Mouse (Mus musculus) liver, postnatal 0 days (tissue): ENCODE measurements around the gene Fkbp10. TPM values are rescaled to one million over a fixed set of nuclear protein-coding genes. Genes with fewer than 3 reads are reported as not detected.

Source experiments
- ATAC-seq: fragments of 200-750 bp; cut with Nextera tagmentation; 2 replicates; pipeline ENCODE4 v1.8.0; 2017; ENCODE audit warnings: mild to moderate bottlenecking, moderate library complexity
- DNase-seq: peaks from one replicate; pipeline ENCODE4 v3.0.0-alpha.2; 2016
- H3K27ac ChIP-seq: fragments of 300-500 bp; sonication (generic); 2 replicates; pipeline ENCODE4 v1.5.1; 2014; ENCODE audit warnings: antibody characterized with exemption, moderate library complexity, mild to moderate bottlenecking, low read depth
- H3K27me3 ChIP-seq: fragments of 300-500 bp; sonication (generic); 2 replicates; pipeline ENCODE4 v1.6.1; 2014; ENCODE audit warnings: low read length, control low read depth, mixed read lengths; ENCODE audit not compliant: insufficient read depth
- H3K36me3 ChIP-seq: fragments of 300-500 bp; sonication (generic); replicated peaks from 2 replicates; pipeline ENCODE4 v1.6.1; 2014; ENCODE audit warnings: mild to moderate bottlenecking, control low read depth, low read length, moderate library complexity, mixed read lengths; ENCODE audit not compliant: insufficient read depth
- H3K4me1 ChIP-seq: fragments of 300-500 bp; sonication (generic); 2 replicates; pipeline ENCODE4 v1.6.1; 2014; ENCODE audit warnings: antibody characterized with exemption, mild to moderate bottlenecking, control low read depth; ENCODE audit not compliant: insufficient read depth
- H3K4me2 ChIP-seq: fragments of 300-500 bp; sonication (generic); 2 replicates; pipeline ENCODE4 v1.6.1; 2014; ENCODE audit warnings: low read depth, mild to moderate bottlenecking, low read length, moderate library complexity, mixed read lengths
- H3K4me3 ChIP-seq: fragments of 300-500 bp; sonication (generic); 2 replicates; pipeline ENCODE4 v1.5.1; 2014; ENCODE audit warnings: low read depth, low read length
- H3K9ac ChIP-seq: fragments of 300-500 bp; sonication (generic); replicated peaks from 2 replicates; pipeline ENCODE4 v1.6.1; 2014; ENCODE audit warnings: mild to moderate bottlenecking, moderate library complexity
- H3K9me3 ChIP-seq: fragments of 300-500 bp; sonication (generic); 2 replicates; pipeline ENCODE4 v1.6.1; 2016; ENCODE audit warnings: mild to moderate bottlenecking, control low read depth, low read length, mixed read lengths
- CTCF ChIP-seq: sonication (generic); IDR thresholded peaks from 2 replicates; pipeline ENCODE4 v1.5.1; 2016; ENCODE audit warnings: antibody characterized with exemption, low read depth
- EP300 ChIP-seq: IDR thresholded peaks from 2 replicates; pipeline ENCODE4 v1.6.1; 2016; ENCODE audit warnings: antibody characterized with exemption, low read depth, mild to moderate bottlenecking
- WGBS: fragments of 180-500 bp; shearing (Covaris S2); extraction: QIAGEN DNeasy Blood & Tissue Kit; methylation state at CpG from one replicate; pipeline ENCODE4 v1.1.7; 2014; ENCODE audit not compliant: insufficient replicate concordance; 5-methylcytosine and 5-hydroxymethylcytosine counted together
- polyA plus RNA-seq: library from polyadenylated mRNA; unstranded; fragments of >200 nt; fragmentation: Nextera tagmentation; extraction: Ambion mirVana; gene quantifications from 2 replicates; pipeline ENCODE4 v1.2.1, GENCODE M21; 2015

Gene Fkbp10
- polyA plus RNA-seq, 1 experiment from 2014 or later = 9.0 TPM

DNA sequence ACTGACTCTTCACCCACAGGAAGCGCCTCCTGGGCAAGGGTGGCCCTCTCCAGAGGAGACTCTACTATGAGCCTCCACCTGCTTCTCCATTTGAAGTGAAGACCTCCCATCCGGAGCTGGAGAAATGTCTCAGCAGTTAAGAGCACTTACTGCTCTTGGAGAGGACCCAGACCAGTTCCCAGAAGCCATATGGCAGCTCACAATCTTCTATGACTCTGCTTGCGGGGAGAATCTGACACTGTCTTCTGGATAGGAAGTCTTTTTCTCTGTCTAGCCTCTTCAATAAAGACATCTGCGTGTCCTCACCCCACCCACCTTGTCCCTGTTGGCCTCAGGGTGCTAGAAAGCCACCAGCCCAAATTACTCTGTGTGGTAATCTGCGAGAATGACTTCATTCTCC, 22.5 kb upstream of the Fkbp10 start:
- Histone ChIP-seq H3K9me3 (no peaks in the 10 kb centered on the region), H3K27ac (no peak overlapping the region), H3K9ac (no peak overlapping the region), H3K36me3 (no peaks in the 10 kb centered on the region), H3K27me3 (no peaks in the 10 kb centered on the region), H3K4me1 (peaks cover 65% of the 10 kb centered on the region), H3K4me3 (no peak overlapping the region), H3K4me2 (no peak overlapping the region)
- ATAC-seq (no peak), DNase-seq (no peak)
- TF ChIP-seq CTCF (no peak), EP300 (no peak)
- WGBS = 70% methylated on average over 5 of the region's 5 CpGs

- H3K27me3 ChIP-seq = no peaks in the 10 kb centered on the region
- DNase-seq (no peak), ATAC-seq (no peak)
- H3K9ac ChIP-seq = no peak overlapping the region
- WGBS = 43% methylated on average over 7 of the region's 7 CpGs
- no peaks in the 10 kb centered on the region for H3K36me3 ChIP-seq
- TF ChIP-seq CTCF (no peak), EP300 (no peak)
- H3K27ac ChIP-seq = no peak overlapping the region
- H3K9me3 ChIP-seq = no peaks in the 10 kb centered on the region
- no peak overlapping the region for H3K4me3 ChIP-seq
- peaks cover 57% of the 10 kb centered on the region for H3K4me1 ChIP-seq
- H3K4me2 ChIP-seq = no peak overlapping the region
Observed at GRCm38 (mm10) chr11:100393733-100394132, 21.8 kb upstream of the Fkbp10 start.

- Histone ChIP-seq H3K9me3 (no peaks in the 10 kb centered on the region), H3K27me3 (no peaks in the 10 kb centered on the region), H3K4me3 (0 out of 2 replicates have a peak overlapping the region, but pooled peaks have one; percentile 70), H3K36me3 (no peaks in the 10 kb centered on the region), H3K9ac (peak overlapping the region; percentile 49; the same call in 1 of the 2 replicates), H3K4me1 (peaks cover 53% of the 10 kb centered on the region), H3K27ac (peak overlapping the region; percentile 41), H3K4me2 (peak overlapping the region; percentile 66)
- 50% methylated on average over 5 of the region's 5 CpGs for WGBS
- DNase-seq (no peak), ATAC-seq (no peak)
- TF ChIP-seq EP300 (no peak), CTCF (no peak)
Observed at GRCm38 (mm10) chr11:100394353-100395074, 21.0 kb upstream of the Fkbp10 start.

GRCm38 (mm10) chr11:100395200-100395599, 20.3 kb upstream of the Fkbp10 start:
- DNase-seq = peak; percentile 53
- Histone ChIP-seq H3K4me2 (peak overlapping the region; percentile 66), H3K27ac (peak overlapping the region; percentile 41), H3K9ac (peak overlapping the region; percentile 49; the same call in 1 of the 2 replicates), H3K9me3 (no peaks in the 10 kb centered on the region), H3K4me1 (peaks cover 48% of the 10 kb centered on the region), H3K4me3 (peak overlapping the region; percentile 70), H3K36me3 (no peaks in the 10 kb centered on the region), H3K27me3 (no peaks in the 10 kb centered on the region)
- TF ChIP-seq CTCF = no peak
- no peak for TF ChIP-seq EP300
- no peak for ATAC-seq
- 12% methylated on average over 11 of the region's 11 CpGs for WGBS

GRCm38 (mm10) chr11:100395861-100396631, 19.5 kb upstream of the Fkbp10 start:
- TF ChIP-seq EP300 = no peak
- no peak for TF ChIP-seq CTCF
- Histone ChIP-seq H3K4me1 (peaks cover 40% of the 10 kb centered on the region), H3K27me3 (no peaks in the 10 kb centered on the region), H3K36me3 (no peaks in the 10 kb centered on the region), H3K4me3 (peak overlapping the region; percentile 70), H3K27ac (peak overlapping the region; percentile 98), H3K4me2 (peak overlapping the region; percentile 66), H3K9ac (peak overlapping the region; percentile 80), H3K9me3 (no peaks in the 10 kb centered on the region)
- DNase-seq (peak; percentile 41), ATAC-seq (no peak)
- 31% methylated on average over 17 of the region's 17 CpGs for WGBS

DNA sequence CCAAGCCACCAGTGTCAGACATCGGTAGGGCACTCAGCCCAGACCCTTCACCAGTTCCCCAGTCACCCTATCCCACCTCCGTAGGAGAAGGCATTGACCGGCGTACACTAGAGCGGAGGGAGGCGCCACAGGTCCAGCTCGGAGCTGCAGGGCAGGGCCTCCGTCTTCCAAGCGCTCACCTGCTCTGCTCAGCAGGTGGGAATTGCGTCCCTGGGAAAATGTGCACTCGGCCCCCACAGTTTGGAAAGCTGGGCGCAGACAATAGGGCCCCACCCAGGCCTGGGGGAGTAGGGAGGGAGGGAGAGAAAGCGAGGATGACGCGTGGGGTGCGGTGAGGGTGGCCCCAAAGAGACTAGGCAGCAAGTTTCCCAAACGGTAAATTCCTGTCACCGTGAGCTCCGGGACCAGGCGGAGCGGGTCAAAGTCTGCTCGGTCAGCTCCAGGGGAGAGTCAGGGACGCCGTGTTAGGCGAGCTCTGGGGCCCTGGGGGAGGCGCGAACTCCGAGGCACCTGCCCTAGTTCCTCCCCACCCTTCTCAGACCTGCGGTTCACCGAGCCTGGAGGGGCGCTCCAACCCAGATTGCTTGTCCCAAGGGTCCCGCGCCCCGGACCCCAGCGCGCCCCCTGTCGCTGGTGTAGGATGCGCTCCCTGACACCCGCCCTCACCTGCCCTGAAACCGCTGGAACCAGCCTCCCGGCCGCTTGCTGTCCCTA, 18.5 kb upstream of the Fkbp10 start:
- H3K4me3 ChIP-seq = peak overlapping the region; percentile 70
- H3K9me3 ChIP-seq = no peaks in the 10 kb centered on the region
- H3K4me2 ChIP-seq = peak overlapping the region; percentile 66
- DNase-seq = no peak
- TF ChIP-seq CTCF (peak; percentile 64), EP300 (peak; percentile 6; the same call in 1 of the 2 replicates)
- no peaks in the 10 kb centered on the region for H3K36me3 ChIP-seq
- ATAC-seq = peak; percentile 58
- H3K27me3 ChIP-seq = no peaks in the 10 kb centered on the region
- peak overlapping the region; percentile 98 for H3K27ac ChIP-seq
- peak overlapping the region; percentile 80 for H3K9ac ChIP-seq
- under 1% methylated on average over 42 of the region's 42 CpGs for WGBS
- peaks cover 37% of the 10 kb centered on the region for H3K4me1 ChIP-seq
